In the genomic region with DNA sequence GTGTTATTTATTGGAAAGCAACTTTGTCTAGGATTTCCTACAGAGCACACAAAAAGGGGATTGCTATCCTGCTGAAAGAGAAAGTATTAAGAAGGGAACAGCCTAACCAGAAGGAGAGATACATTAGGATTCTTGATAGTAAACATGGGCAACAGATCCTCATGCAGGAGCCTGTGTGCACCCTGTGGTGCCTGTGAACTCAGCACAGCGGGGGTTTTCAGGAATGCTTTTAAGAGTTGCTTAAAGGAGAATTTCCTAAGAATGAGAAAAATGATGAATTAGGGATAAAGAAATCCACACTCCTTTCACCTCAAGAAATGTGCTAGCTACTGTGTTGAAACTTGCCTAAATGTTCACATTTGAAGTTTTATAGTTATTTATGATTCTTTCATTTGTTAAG, we compare ENCODE assay signal across 24 mouse cellular contexts.
DNase-seq lines count a peak whose midpoint lies in the region; ATAC-seq and TF ChIP-seq lines count a peak whose summit lies in the region.
"Had no signal": no experiment of that assay in that cellular context is flagged by ENCODE, and none has a peak within 500 bp of the region (broad histone marks: within the 10 kb centered on the region; RNA-seq: fewer than 3 reads in every experiment).

No protein-coding gene starts in this region.

- no peaks in the 10 kb centered on the region for H3K4me1 ChIP-seq in hindbrain, postnatal 0 days (ENCODE audit: insufficient read depth, low read length)
- H3K4me1 ChIP-seq in hindbrain, embryonic 13.5 days (replicated peaks), result no peaks in the 10 kb centered on the region
- H3K4me1 ChIP-seq: embryonic facial prominence, embryonic 12.5 days; limb, embryonic 12.5 days; liver, embryonic 12.5 days; midbrain, embryonic 10.5 days had no signal

- 9% methylated on average over 1 of the region's 1 CpGs for WGBS in hindbrain, postnatal 0 days
- WGBS in hindbrain, embryonic 13.5 days, result 13% methylated on average over 1 of the region's 1 CpGs

- no peak for ATAC-seq in cerebellum, adult (ENCODE audit: insufficient number of reproducible peaks, low FRiP score, low TSS enrichment)
- ATAC-seq in hindbrain, postnatal 0 days, result no peak
- no peak for ATAC-seq in hindbrain, embryonic 13.5 days (ENCODE audit: low FRiP score)
- ATAC-seq: CD4-positive, CD25-positive, alpha-beta regulatory T cell, adult 4 months; inflammation-experienced regulatory T-cells, adult 6 months; liver, embryonic 12.5 days had no signal

- no peak overlapping the region for H3K27ac ChIP-seq in hindbrain, postnatal 0 days
- no peak overlapping the region for H3K27ac ChIP-seq in hindbrain, embryonic 13.5 days
- H3K27ac ChIP-seq: embryonic facial prominence, embryonic 12.5 days; gastrocnemius, adult 2 months; limb, embryonic 12.5 days; liver, embryonic 12.5 days; midbrain, embryonic 10.5 days had no signal

- H3K4me2 ChIP-seq in hindbrain, postnatal 0 days (ENCODE audit: low read depth, low read length), result no peak overlapping the region
- no peak overlapping the region for H3K4me2 ChIP-seq in hindbrain, embryonic 13.5 days
- H3K4me2 ChIP-seq: embryonic facial prominence, embryonic 12.5 days; heart, embryonic 11.5 days; limb, embryonic 12.5 days; liver, embryonic 12.5 days had no signal

- no peak overlapping the region for H3K9ac ChIP-seq in hindbrain, postnatal 0 days (replicated peaks; ENCODE audit: low read length)
- no peak overlapping the region for H3K9ac ChIP-seq in hindbrain, embryonic 13.5 days
- H3K9ac ChIP-seq: embryonic facial prominence, embryonic 12.5 days; limb, embryonic 12.5 days; liver, embryonic 12.5 days had no signal

- TF ChIP-seq CTCF in hindbrain, postnatal 0 days (IDR thresholded peaks at IDR 0.05; ENCODE audit: low read depth), result no peak

- peak; percentile 7 for DNase-seq in cerebellum, adult 11 months
- peak; percentile 10 for DNase-seq in hindbrain, postnatal 0 days (ENCODE audit: low spot score)
- DNase-seq in cerebellum, adult 9-10 months, result peak; percentile 24
- DNase-seq in B cell, adult 2 months, result no peak
- no peak for DNase-seq in yolk sac, embryonic 10.5 days (ENCODE audit: low spot score)
- DNase-seq in kidney, adult 11 months, result no peak
- DNase-seq: adrenal gland, postnatal 36 days; gastrocnemius, adult 2 months; heart, postnatal 10 days; kidney, adult 9 months; lung, adult 2 months; lung, postnatal 36 days; retina, postnatal 1 day; thymus, adult 2 months had no signal

- no peaks in the 10 kb centered on the region for H3K27me3 ChIP-seq in hindbrain, postnatal 0 days (ENCODE audit: insufficient read depth, low read length)
- H3K27me3 ChIP-seq in hindbrain, embryonic 13.5 days, result no peaks in the 10 kb centered on the region
- H3K27me3 ChIP-seq: embryonic facial prominence, embryonic 12.5 days; limb, embryonic 12.5 days; liver, embryonic 12.5 days had no signal

- H3K9me3 ChIP-seq in hindbrain, postnatal 0 days (ENCODE audit: low read length), result no peaks in the 10 kb centered on the region
- H3K9me3 ChIP-seq in hindbrain, embryonic 13.5 days, result no peaks in the 10 kb centered on the region
- H3K9me3 ChIP-seq: embryonic facial prominence, embryonic 12.5 days; limb, embryonic 12.5 days; liver, embryonic 12.5 days; midbrain, embryonic 10.5 days had no signal

- no peaks in the 10 kb centered on the region for H3K36me3 ChIP-seq in hindbrain, postnatal 0 days (ENCODE audit: insufficient read depth, low read length)
- no peaks in the 10 kb centered on the region for H3K36me3 ChIP-seq in hindbrain, embryonic 13.5 days
- H3K36me3 ChIP-seq: embryonic facial prominence, embryonic 12.5 days; G1E; limb, embryonic 12.5 days; liver, embryonic 12.5 days; midbrain, embryonic 10.5 days had no signal

- no peak overlapping the region for H3K4me3 ChIP-seq in hindbrain, postnatal 0 days (ENCODE audit: low read length)
- no peak overlapping the region for H3K4me3 ChIP-seq in hindbrain, embryonic 13.5 days
- H3K4me3 ChIP-seq: embryonic facial prominence, embryonic 12.5 days; gastrocnemius, adult 2 months; limb, embryonic 12.5 days; liver, embryonic 12.5 days; midbrain, embryonic 10.5 days had no signal

Comparison
In these comparisons a context has a peak if more than half of its experiments do, and no peak if none do; other contexts are left out.
1. DNase-seq: peak in cerebellum, adult 11 months (single experiment), hindbrain, postnatal 0 days (single experiment) and cerebellum, adult 9-10 months (single experiment); none in B cell, adult 2 months (0 of 2), yolk sac, embryonic 10.5 days (single experiment) and kidney, adult 11 months (single experiment).